Mouse (Mus musculus) frontal cortex, adult 2 months (tissue): ENCODE measurements around the gene Ecpas. TPM values are rescaled to one million over a fixed set of nuclear protein-coding genes. Genes with fewer than 3 reads are reported as not detected.

Experiments
- DNase-seq, 2 experiments: peaks; one replicate each; pipeline ENCODE4 v3.0.0; 2022; ENCODE audit warnings: low spot score in 1 of 2; ENCODE audit errors: extremely low spot score in 1 of 2
- polyA plus RNA-seq: library from polyadenylated mRNA; depleted of rRNA; stranded (reverse); fragments of >200 nt; gene quantifications from 2 replicates; pipeline ENCODE4 v1.2.3, GENCODE M21; 2012; rRNA removed

The Ecpas gene
- polyA plus RNA-seq = 36.8 and 40.3 TPM in 2 replicates

DNA sequence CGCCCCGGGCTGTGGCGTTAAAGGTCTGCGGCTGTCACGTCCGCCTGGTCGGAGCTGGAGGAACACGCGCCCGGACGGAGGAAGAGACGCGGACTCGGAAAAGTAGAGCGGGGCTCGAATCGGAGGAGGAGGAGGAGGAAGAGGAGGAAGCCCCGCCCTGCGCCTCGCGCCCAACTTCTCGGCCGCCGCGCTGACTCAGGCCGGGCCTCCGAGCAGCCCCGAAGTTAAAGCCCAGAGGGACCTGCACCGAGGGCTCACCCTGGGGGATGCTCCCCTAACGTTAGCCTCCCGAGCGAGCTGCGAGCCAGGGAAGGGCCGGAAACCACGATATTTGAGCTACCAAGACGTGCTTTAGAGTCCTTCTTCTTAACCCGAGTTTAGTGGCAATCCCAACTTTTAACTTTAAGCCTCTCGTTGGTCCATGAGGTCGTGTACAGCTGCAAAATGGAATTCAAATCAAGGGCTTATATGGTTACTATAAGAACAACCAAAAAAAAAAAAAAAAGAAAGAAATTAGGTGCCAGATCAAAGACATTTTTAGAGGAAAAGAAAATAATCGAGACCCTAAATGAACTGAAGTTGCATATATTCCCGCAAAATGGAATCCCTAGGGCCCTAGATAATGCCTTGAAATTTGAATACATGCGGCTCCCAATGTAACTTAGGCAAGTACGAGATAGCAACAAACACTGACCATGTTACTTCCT is at the start of gene Ecpas:
Ecpas (minus strand) TSS at position 121 of the 707 bp plus-strand sequence.
- peak; percentile 36 to 78 for DNase-seq

DNA sequence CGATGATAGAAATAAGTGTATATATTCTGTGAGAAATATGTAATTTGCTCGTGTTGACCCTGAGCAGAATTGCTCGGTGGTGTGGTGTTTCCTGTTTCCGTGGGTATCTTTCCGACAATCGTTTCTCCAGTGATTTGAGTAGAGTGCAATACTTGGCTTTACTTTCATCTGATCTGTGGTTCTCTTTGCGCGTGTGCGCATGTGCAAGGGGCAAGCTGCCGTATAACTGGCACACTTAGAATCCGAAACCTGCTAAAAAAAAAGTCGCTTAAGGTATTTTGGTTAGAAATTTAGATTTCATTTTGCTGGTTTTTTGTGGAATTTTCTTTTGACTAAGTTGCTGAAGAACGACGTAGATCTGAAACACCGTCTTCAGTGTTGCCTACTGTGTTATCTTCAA is 49.2 kb upstream of the Ecpas start:
- no peak for DNase-seq

DNA sequence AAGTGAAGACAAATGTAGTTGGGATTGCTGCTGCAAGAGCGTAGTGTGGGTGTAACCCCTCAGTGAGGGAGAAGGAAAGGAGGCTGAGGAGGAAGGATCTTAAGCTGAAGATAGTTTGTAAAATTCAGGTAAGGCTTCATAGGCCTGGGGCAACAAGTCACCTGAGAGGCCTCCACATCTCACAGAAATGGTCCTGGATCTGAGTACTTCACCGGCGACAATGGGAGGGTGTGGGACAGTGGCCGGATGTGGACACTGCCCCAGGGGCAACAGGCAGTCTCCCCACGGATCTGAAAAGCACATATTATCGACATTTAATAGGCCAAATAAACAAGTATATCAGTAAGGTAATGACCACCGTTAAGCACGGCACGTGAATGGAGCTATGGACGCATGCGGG is 40.1 kb upstream of the Ecpas start:
- no peak for DNase-seq

DNA sequence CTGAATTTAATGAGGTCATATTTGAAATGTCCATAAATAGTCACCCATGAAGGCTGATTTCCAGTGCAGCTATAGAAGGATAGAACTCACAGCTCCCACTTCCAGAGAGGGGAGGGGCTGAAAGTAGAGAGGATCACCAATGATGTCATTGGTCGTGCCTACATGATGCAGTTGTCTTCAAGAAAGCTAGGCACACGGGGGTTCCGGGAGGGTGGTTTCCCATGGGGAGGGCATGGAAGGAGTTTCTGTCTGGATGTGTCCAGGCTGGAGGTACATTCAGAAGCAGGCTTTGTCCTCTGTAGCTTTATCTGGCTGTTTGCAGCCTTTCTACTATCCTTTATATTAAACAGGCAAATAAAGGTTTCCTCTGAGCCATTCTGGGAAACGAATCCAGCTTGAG is 35.8 kb upstream of the Ecpas start:
- peak in 1 of 2 experiments; percentile 30 for DNase-seq

DNA sequence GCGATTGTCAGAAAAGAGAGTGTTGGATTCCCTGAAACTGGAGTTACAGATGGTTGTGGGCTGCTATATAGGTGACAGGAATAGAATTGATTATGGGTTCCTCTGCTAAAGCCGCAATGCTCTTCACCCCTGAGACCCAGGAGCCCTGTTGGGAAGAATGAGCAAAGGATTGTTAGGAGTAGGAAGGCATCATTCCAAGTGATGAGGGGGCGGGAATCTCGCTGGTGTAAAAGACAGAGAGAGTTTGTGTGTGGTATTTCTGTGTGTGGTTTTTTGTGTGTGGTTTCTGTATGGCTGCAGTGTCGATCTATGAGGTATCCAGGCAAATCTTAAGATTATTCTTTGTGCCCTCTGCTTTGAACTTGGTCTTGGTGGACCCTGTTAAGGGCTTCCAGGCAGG is 32.1 kb upstream of the Ecpas start:
- peak in 1 of 2 experiments; percentile 76 for DNase-seq

DNA sequence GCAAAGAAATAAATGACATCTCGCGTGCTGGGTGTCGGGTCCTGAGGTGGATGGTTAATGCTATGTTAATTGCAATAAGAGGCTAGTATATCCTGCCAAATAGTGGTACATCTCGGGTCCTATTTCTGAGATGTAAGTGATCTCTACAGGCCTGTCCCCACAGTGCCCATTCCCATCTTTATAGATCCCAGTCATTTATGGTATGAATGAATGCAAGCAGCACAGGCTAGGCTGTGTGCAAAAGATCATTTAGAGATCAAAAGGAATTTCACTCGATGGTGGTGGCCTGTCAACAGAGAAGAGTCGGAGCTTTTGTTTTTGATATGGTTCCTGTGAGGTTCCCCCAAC is 31.6 kb upstream of the Ecpas start:
- DNase-seq = no peak

DNA sequence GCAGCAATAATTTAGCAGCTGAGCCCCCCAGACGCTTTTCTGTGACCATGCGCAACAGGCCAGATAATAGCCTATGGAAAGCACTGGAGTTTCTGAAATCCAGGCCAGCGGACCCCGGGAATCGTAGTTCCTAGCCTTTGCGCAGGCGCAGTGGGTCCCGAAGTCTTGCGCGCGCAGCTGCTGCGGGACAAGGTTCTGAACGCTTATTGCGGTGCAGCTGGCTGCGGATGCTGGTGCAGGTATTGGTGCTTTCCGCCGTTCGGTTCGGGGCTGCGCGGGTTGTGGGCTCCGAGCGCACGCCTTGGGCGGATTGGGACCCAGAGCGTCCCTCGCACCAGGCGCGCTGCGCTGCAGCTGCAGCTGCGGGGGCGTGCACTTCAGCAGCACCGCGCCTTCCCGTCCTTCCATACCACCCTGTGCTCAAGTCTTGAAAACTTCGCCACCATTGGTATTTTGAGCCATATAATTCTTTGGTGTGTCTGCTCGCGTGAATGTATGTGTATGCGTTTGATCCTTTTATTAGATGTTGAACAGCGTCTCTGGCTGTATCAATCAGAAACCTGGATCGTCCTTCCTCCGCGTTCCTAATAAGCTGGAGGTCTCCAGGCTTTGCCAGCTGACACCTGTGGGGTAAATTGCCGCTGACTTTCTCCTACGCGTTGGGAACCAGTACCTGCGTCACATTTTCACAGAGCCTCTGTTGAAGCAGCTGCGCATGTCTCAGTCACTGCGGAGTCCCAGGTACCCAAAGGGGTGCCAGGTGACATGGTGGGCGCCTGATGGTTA is 31.1 kb upstream of the Ecpas start, which contains the start of gene Zkscan16:
Zkscan16 (plus strand) TSS at position 209 of the 786 bp plus-strand sequence.
- peak; percentile 87 to 96 for DNase-seq

DNA sequence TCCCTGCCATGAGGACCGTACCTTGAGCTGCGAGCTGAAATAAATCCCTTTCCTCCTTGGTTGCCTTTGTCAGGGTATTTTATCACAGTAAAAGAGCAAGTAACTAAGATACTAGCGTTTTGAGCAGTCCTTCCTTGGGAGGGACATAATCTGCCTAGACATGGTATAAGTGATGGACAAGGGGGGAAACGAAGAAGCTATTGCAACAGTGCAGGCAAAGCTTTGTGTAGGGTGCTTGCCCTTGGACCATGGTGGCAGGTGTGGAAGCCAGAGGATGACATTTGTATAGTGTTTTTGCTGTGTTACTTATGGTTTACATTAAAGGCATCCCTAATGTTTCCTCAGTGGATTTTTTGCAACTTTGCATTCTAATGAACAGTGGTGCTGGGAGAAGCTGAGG is 30.4 kb upstream of the Ecpas start:
- DNase-seq = no peak

DNA sequence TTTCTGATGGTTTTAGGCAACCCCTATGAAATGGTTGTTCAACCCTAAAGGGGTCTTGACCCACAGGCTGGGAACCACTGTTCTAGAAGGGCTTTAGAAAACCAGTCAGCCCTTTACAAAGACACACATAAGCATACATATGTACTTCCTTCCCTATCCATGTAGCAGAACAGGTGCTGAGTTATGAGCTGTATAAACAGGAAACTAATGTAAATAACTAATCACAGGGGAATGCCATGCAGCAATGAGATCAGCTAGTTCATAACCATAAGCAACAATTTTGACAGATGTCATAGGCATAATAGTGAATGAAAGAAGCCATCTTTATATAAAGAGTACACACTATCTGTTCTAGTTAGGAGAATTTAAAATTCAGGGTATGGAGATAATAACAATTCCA is 29.1 kb upstream of the Ecpas start:
- DNase-seq = no peak

DNA sequence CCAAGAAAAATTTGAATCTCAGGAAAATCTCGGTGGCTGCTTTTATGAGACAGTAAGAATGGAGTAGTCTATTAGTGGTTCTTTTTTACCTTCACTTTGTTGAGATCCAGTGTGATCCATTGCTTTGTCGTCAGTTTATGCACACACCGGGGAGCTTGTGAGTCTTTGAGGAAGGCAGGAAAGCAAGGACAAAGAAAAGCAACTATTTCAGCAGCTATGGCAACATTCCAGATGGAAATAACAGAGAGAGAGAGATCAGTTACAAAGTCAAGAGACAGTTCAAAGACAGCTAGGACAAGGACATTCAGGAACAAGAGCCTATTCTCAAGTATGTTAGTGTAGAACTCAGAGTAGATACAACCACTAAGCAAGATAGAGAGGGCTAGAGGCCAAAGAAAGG is 23.3 kb upstream of the Ecpas start:
- no peak for DNase-seq

DNA sequence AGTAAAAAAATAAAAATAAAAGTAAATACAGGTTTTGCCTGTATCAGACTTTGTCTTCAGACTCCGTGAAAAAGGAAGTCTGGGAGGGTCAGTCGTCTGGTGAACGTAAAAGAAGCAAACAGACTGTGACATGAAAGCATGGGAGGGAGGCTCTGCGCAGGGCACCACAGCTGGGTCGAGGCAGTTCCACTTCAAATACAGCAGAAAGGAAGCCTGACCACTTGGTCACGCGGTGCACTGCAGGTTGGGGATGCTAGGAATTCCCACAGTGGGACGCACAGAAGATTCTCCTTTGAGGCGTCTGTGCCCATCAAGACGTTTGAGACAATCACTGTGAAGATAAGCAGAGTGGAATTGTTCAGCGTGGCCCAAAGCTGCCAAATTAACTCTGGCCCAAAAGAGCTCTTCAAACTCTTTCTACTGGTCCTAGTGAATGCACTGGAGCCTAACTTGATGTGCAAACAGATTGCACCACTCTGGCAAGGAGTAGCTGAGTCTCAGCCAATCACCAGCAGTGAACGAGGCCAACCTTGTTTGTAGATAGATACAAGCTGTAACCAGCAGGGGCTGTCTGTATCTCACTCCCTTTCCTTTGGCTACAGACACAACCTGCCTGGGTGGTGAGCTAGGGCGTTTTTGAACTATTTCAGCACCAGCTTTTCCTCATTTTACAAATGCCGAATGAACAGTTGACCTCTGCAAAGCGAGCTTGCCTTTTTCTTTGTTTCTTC is 22.4 kb upstream of the Ecpas start:
- DNase-seq = peak in 1 of 2 experiments; percentile 47

DNA sequence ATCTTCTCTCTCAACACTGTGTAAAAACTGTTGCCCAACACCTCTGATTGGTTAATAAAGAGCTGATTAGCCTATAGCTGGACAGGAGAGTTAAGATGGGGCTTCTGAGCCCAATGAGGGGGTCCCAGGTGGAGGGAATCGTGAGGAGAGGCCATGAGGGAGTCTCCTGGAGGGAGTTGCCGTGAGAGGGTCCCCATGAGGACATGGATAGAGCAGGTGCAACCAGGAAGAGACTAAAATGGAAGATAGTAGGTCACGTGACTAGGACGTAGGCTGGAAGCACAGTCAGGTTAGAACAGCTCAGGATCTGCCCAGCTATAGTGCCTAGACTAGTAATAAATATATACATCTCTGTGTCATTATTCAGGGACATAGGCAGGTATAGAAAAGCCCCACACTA is 21.8 kb upstream of the Ecpas start:
- DNase-seq = no peak

DNA sequence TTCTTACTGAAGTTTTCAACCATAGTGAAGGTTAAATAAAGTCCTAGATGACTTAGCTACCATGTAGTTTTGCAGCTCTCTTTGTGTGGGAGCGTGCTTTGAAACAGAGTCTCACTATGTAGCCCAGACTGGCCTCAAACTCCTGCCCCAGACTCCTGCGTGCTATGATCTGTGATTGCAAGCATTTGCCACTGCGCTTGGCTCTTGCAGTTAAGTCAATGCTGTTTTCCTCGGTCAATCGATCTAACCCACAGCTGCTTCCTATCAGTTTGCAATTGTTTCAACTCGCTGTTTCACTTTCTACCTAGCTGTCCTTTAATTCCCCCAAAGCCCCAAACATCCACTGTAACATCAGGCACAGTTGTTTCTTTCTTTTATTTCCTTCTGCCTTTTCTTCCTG is 20.0 kb upstream of the Ecpas start:
- no peak for DNase-seq

DNA sequence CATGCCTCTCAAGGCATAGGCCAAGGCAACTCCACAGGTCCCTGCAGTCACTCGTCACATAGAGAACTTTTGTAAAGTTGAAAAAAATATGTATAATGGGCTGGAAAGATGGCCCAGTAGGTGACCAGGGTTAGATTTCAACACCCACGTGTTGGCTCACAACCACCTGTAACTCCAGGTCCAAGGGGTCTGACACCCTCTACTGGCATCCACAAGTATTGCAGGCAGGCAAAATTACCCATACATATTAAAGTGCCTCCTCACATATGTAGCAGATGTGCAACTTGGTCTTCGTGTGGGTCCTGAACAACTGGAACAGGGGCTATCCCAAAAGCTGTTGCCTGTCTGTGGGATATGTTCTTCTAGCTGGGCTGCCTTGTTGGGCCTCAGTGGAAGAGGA is 15.1 kb upstream of the Ecpas start:
- no peak for DNase-seq

DNA sequence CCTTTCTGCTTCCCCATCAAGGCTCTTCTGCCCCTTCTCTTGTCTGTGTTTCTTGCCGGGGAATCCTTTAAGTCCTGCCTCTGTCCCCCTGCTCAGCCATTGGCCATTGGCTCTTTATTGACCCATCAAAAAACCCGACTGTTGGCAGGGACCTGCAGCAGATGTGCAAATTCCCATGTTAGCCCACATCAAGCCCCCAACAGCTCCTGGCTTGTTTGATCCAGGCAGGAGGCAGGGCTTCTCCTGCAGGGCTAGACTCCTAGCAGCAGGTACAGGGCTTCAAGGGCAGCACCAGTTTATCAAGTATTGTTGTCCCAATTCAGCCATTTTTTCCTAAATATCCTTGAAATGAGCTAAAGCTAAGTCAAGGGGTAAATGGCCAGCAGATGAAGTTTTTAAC is 13.6 kb upstream of the Ecpas start:
- no peak for DNase-seq

DNA sequence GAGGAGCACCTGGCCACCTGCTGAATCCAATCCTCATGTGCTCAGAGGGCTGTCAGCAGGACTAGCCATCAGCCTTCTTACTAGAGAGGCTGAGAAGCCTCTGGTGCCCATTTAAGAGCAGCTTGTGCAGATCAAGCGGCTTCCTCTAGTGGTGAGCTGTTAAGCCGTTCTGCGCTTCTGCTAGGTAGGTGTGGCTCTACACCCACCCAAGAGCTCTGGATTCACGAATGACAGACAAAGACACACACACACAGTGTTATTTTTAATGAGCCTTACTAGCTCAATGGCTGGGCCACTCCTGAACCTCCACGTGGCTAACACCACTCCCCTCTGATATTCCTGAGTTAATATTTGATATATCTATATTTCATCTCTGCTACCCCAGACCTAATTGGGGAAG is 13.1 kb upstream of the Ecpas start:
- no peak for DNase-seq

DNA sequence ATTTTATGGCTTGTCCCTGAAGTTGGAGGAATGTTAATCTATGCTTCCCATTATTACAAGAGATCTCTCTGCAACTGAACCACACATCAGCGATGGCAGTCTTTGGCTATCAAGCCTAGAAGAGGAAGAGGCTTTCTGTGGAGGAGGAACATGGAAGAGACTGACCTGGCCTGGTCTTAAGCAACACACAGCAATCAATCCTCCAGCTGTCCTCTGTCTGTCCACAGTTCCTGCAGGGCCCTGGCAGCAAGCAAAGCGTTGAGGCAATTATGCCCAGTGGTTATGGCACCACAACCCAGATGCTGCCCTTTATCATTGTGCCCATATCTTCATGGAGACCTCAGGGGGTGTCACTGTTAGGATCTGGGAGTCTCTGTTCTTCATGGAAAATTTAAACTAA is 11.4 kb upstream of the Ecpas start:
- no peak for DNase-seq

DNA sequence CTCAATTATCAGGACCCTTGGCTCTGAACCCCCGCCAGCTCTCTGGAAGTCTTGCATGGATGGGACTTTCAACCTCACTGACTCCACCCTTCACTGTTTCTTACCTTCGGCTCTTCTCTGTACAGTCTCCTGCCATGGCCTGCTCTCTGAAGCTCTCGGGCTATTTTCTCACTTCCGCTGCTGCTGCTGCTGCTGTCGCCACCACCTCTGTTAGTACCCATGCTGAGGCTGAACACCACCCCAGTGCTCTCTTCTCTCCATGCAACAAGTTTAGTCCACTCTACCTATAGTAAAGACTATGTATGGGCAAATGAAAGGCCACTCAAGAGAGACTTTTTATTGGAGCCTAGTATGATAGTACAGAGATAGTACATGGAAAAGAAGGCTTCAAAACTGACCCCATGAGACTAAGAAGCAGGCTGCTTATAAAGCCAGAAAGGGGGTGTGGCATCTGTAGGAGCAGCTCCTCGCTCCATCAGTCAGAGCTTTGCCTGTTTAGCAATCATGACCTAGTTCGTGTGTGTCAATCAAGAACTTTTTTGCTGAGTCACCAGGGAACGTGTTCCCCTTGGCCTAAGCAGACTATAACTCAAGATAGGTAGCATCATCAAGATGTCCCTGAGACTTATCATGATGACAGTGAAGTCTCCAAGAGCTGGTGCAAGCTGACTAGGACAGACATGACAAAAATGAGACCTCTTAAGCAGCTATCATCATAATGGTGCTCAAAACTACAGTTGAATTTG is 2.7 kb upstream of the Ecpas start:
- no peak for DNase-seq

DNA sequence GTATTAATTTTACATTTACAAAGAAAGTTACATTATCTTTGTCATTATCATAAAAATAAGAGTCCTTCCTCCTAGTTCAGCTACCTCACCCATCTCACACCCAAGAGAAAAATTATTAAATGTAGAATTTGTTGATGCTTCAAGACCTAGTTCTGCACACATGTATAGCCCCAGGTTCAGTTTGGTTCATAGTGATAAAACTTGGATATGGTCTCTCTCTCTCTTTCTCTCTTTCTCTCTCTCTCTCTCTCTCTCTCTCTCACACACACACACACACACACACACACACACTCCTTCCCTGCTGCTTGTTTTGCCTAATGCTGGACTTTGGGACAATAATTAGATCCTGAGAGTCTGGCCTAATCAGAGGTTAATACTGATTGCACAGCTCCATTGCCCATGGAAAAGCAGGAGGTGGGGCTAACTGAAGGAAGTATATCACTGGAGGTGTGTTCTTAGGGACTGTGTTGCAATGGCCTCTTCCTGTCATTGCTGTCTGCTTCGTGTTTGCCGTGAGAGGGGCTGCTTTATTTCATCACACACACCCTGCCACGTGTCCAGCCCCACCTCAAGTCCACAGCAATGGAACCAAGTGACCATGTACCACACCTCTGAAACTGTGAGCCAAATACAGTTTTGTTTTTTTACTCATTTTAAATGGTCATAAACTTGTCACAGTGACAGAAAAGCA is 932 bp upstream of the Ecpas start:
- DNase-seq = no peak
